Mouse (Mus musculus) hindbrain, embryonic 16.5 days (tissue): ENCODE data around the gene Rasgef1c. TPM values are rescaled to one million over a fixed set of nuclear protein-coding genes. Genes with fewer than 3 reads are reported as not detected.

Experiments used
- ATAC-seq: fragments of 200-750 bp; cut with Nextera tagmentation; 2 replicates; pipeline ENCODE4 v1.8.0; 2017; ENCODE audit warnings: moderate TSS enrichment, moderate library complexity
- H3K27ac ChIP-seq: fragments of 300-500 bp; sonication (generic); 2 replicates; pipeline ENCODE4 v1.5.1; 2014; ENCODE audit warnings: low read depth, mild to moderate bottlenecking, control low read depth, low read length, moderate library complexity
- H3K27me3 ChIP-seq: fragments of 300-500 bp; sonication (generic); replicated peaks from 2 replicates; pipeline ENCODE4 v1.6.1; 2014; ENCODE audit warnings: low read length; ENCODE audit not compliant: control insufficient read depth, insufficient read depth
- H3K36me3 ChIP-seq: fragments of 300-500 bp; sonication (generic); 2 replicates; pipeline ENCODE4 v1.6.1; 2014; ENCODE audit warnings: mild to moderate bottlenecking, low read length, moderate library complexity, mixed read lengths; ENCODE audit not compliant: control insufficient read depth, insufficient read depth
- H3K4me1 ChIP-seq: fragments of 300-500 bp; sonication (generic); 2 replicates; pipeline ENCODE4 v1.6.1; 2014; ENCODE audit warnings: low read depth, low read length; ENCODE audit not compliant: control insufficient read depth, insufficient read depth
- H3K4me2 ChIP-seq: fragments of 300-500 bp; sonication (generic); 2 replicates; pipeline ENCODE4 v1.6.1; 2014; ENCODE audit warnings: mild to moderate bottlenecking, low read length, control low read depth, moderate library complexity
- H3K4me3 ChIP-seq: fragments of 300-500 bp; sonication (generic); 2 replicates; pipeline ENCODE4 v1.5.1; 2014; ENCODE audit warnings: mild to moderate bottlenecking, low read length, control low read depth, moderate library complexity
- H3K9ac ChIP-seq: fragments of 300-500 bp; sonication (generic); 2 replicates; pipeline ENCODE4 v1.6.1; 2014; ENCODE audit warnings: low read depth, mild to moderate bottlenecking, control low read depth, low read length, moderate library complexity
- H3K9me3 ChIP-seq: fragments of 300-500 bp; sonication (generic); 2 replicates; pipeline ENCODE4 v1.6.1; 2014; ENCODE audit warnings: mild to moderate bottlenecking, low read length, moderate library complexity; ENCODE audit not compliant: control insufficient read depth
- WGBS: fragments of 180-500 bp; shearing (Covaris S2); extraction: QIAGEN DNeasy Blood & Tissue Kit; methylation state at CpG from one replicate; pipeline ENCODE4 v1.1.7; 2014; 5-methylcytosine and 5-hydroxymethylcytosine counted together
- polyA plus RNA-seq: library from polyadenylated mRNA; unstranded; fragments of >200 nt; fragmentation: Nextera tagmentation; extraction: Ambion mirVana; gene quantifications from 2 replicates; pipeline ENCODE4 v1.2.1, GENCODE M21; 2015

The Rasgef1c gene
- polyA plus RNA-seq, 1 experiment from 2014 or later: 34.7 TPM

DNA sequence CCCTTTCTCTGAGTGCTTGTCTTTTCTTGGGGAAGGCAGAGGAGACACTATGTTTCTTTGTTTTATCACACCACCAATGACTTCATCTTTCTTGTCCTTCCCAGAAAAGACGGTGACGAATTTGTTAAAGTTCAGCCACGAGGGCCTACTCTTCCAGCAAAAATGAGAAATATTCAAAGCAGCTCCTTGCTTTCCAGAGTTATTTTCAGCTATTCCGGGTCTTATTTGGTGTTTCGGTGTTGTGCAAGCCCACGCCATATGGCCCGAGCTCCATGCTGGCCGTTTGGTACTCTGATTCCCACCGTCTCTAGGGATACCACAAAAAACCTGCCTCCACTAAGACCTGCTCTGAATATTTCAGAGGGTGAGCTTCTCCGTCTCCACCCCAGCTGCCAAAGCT is 32.7 kb downstream of the Rasgef1c start:
- no peak overlapping the region for H3K27ac ChIP-seq

DNA sequence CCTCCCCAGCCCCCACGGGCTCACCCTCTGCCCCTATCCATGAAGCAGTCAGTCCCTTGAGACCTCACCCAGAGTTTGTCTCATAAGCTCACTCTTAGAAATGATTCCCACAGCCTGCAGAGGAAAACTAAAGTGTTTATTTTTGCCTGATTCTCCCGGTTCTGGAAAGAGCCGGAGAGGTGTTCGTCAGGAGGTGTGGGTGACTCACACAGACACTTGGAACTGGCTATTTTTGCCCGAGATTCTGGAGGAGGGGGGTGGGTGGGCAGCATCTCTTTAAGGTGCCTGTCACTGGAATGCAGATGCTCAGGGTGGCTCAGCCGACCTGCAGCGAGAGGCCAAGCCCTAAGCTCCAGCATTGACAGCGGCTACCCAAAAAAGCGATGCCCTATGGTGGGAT is 34.8 kb downstream of the Rasgef1c start:
- no peak overlapping the region for H3K27ac ChIP-seq
- no peak overlapping the region for H3K4me3 ChIP-seq
- H3K9me3 ChIP-seq: no peaks in the 10 kb centered on the region
- no peaks in the 10 kb centered on the region for H3K36me3 ChIP-seq
- ATAC-seq: no peak
- WGBS: 82% methylated on average over 9 of the region's 9 CpGs
- no peak overlapping the region for H3K4me2 ChIP-seq
- no peak overlapping the region for H3K9ac ChIP-seq
- no peaks in the 10 kb centered on the region for H3K27me3 ChIP-seq
- H3K4me1 ChIP-seq: peaks cover 15% of the 10 kb centered on the region

More for the DNA sequence above, 32.7 kb downstream of the Rasgef1c start:
- Histone ChIP-seq H3K4me3 (no peak overlapping the region), H3K27me3 (no peaks in the 10 kb centered on the region), H3K9ac (no peak overlapping the region), H3K36me3 (no peaks in the 10 kb centered on the region), H3K9me3 (no peaks in the 10 kb centered on the region), H3K4me1 (peaks cover 20% of the 10 kb centered on the region), H3K4me2 (no peak overlapping the region)
- 49% methylated on average over 10 of the region's 10 CpGs for WGBS
- no peak for ATAC-seq

DNA sequence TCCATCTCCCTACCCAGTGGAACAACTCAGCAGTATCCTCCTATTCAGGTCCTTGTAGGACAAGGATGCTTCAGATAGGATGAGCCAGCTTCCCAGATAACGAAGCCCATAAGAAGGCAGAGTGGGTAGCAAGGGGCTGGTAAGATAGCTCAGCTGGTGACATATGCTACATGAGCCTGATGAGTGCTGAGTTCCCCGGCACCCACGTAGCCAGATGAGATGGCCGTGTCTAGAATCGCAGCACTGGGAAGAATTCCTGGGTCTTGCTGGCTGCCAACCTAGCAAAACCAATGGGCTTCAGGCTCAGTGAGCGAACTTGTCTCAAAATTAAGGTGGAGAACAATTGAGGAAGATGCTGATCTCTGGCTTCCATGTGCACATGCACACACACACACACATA is 36.1 kb downstream of the Rasgef1c start:
- Histone ChIP-seq H3K27me3 (no peaks in the 10 kb centered on the region), H3K9ac (no peak overlapping the region), H3K9me3 (no peaks in the 10 kb centered on the region), H3K36me3 (no peaks in the 10 kb centered on the region), H3K27ac (no peak overlapping the region), H3K4me3 (no peak overlapping the region), H3K4me2 (no peak overlapping the region), H3K4me1 (peaks cover 4% of the 10 kb centered on the region; the same call in 1 of the 2 replicates)
- 86% methylated on average over 6 of the region's 6 CpGs for WGBS
- no peak for ATAC-seq

DNA sequence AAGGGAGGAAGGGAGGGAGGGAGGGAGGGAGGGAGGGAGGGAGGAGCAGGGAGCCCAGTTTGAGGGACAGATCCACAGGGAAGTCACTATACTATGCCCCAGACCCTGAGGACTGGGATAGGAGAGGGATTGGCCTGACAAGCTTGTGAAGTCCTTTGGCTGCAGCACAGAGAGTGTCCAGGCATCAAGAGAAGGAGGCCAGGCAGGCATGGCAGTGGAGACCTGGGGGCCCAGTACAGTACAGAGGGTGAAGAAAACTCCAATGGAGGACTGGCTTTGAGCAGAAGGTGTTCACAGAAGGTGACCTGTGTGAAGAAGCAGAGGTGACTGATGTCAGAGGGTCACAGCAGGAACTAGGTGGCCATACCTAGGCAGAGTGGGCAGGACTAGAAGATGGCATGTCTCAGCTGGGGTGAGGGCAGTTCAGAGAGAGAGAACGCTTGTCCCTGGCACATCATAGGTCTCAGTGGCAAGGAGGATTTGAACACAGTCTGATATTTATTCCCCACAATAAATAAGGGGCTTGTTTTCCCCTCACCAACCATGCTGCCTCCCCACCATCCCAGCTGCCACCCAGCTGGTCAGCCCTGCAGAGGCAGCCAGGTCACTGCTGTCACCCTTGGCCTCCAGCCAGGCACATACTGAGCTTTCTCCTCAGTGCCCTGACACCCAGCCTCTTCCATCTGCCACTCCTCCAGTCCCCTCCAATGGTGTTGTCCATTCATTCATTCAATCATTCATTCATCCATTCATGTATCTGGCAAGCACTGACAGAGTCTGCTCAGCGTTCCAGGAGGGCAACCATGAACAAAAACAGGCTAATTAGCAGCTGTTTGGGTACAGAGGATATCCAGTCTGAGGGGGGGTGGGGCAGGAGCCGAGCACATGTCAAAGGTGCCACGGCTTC is 36.9 kb downstream of the Rasgef1c start:
- Histone ChIP-seq H3K27ac (peak overlapping the region; percentile 10; the same call in 1 of the 2 replicates), H3K9me3 (no peaks in the 10 kb centered on the region; the same call in 1 of the 2 replicates), H3K4me1 (peaks cover 4% of the 10 kb centered on the region; the same call in 1 of the 2 replicates), H3K4me2 (no peak overlapping the region), H3K27me3 (no peaks in the 10 kb centered on the region), H3K4me3 (no peak overlapping the region), H3K9ac (no peak overlapping the region), H3K36me3 (no peaks in the 10 kb centered on the region)
- peak; percentile 88 for ATAC-seq
- 25% methylated on average over 4 of the region's 4 CpGs for WGBS

DNA sequence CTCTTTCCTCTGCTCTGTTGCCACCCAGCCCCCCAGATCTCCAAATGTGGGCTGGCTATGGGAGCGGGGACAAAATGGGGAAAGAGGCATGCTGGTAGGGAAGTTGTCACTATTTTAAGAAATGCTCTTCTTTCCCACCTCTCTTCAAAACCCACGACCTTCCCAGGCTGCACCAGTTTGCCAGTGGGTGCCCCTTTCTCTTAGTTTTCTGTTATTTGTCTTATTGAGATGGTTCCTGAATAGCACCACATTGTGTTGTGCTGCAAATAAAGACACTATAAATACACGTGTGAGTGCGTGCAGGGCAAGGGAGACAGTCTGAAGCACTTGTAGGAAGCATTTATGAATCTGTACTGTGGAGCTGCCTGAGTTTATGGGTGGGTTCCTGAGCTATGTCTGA is 41.2 kb downstream of the Rasgef1c start:
- no peaks in the 10 kb centered on the region for H3K27me3 ChIP-seq
- ATAC-seq: no peak

DNA sequence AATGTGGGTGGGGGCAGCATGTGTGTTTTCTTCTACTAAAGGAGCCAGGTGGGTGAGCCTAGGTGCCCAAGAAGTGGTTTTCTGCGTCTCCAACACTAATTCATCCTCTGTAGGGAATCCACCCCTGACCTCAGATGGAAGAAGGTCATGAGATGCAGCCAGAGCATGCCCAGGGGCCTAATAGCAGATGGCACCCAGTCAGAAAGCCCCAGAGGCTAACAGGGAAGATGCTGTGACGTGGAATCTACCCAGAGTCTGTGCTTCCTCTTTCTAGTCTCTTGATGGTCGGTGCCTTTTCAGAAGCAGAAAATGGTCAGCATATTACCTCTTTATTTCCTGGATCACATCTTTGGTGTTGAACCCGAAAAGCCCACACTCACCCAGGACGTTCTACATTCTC is 42.3 kb downstream of the Rasgef1c start:
- Histone ChIP-seq H3K27me3 (no peaks in the 10 kb centered on the region), H3K4me3 (no peak overlapping the region), H3K27ac (no peak overlapping the region), H3K4me1 (peaks cover 4% of the 10 kb centered on the region; the same call in 1 of the 2 replicates), H3K9me3 (no peaks in the 10 kb centered on the region; the same call in none of the 2 replicates), H3K4me2 (no peak overlapping the region), H3K9ac (no peak overlapping the region), H3K36me3 (no peaks in the 10 kb centered on the region)
- ATAC-seq: no peak
- 88% methylated on average over 5 of the region's 5 CpGs for WGBS

More for the DNA sequence above, 41.2 kb downstream of the Rasgef1c start:
- Histone ChIP-seq H3K4me3 (no peak overlapping the region), H3K27ac (no peak overlapping the region), H3K9ac (no peak overlapping the region), H3K4me1 (peaks cover 4% of the 10 kb centered on the region; the same call in 1 of the 2 replicates), H3K9me3 (no peaks in the 10 kb centered on the region; the same call in none of the 2 replicates), H3K4me2 (no peak overlapping the region), H3K36me3 (no peaks in the 10 kb centered on the region)
- 75% methylated on average over 4 of the region's 4 CpGs for WGBS

DNA sequence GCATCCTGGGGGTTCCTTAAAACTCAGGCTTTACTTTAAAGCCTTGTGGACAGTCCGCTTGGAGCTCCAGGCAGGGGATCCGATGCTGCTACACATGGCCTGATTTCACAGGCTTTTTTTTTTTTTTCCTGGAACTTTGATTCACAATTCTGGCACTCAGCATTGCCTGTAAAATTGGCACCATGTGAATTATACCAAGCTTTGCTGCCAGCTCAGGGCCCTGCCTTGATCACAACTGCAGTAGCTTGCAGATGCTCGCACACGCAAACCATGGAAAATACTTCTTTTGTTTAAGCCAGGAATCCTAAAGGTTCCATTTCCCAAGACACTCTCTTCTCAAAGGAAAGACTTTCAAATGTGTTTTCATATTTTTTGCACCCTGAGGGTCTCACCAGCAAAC is 44.1 kb downstream of the Rasgef1c start:
- no peak overlapping the region for H3K4me2 ChIP-seq
- WGBS: 82% methylated on average over 4 of the region's 4 CpGs
- H3K36me3 ChIP-seq: no peaks in the 10 kb centered on the region
- H3K9ac ChIP-seq: no peak overlapping the region
- H3K4me1 ChIP-seq: no peaks in the 10 kb centered on the region
- ATAC-seq: no peak
- H3K9me3 ChIP-seq: no peaks in the 10 kb centered on the region; the same call in none of the 2 replicates
- no peak overlapping the region for H3K27ac ChIP-seq
- no peaks in the 10 kb centered on the region for H3K27me3 ChIP-seq
- H3K4me3 ChIP-seq: no peak overlapping the region

DNA sequence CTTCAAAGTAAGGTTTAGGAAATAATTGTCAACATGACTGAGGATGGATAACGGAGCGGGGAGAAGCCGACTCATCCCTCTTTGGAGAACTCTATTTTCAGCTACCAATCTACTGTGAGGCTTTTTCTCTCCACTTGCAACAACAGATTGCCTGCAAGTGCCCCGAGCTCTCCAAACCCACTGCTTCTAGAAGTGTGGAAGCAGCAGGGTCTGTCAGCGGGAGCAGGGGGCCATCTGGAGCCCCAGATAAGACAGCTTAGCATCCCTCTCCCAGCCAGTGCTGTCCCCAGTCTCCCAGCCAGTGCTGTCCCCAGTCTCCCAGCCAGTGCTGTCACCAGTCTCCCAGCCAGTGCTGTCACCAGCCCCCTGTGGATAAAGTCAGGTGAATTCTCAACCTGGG is 48.2 kb downstream of the Rasgef1c start:
- ATAC-seq: peak; percentile 64; the same call in 1 of the 2 replicates
- H3K36me3 ChIP-seq: no peaks in the 10 kb centered on the region
- no peak overlapping the region for H3K4me3 ChIP-seq
- no peaks in the 10 kb centered on the region for H3K27me3 ChIP-seq
- no peaks in the 10 kb centered on the region; the same call in 1 of the 2 replicates for H3K9me3 ChIP-seq
- 75% methylated on average over 5 of the region's 5 CpGs for WGBS
- no peak overlapping the region for H3K27ac ChIP-seq
- H3K4me2 ChIP-seq: no peak overlapping the region
- no peak overlapping the region for H3K9ac ChIP-seq
- H3K4me1 ChIP-seq: no peaks in the 10 kb centered on the region

DNA sequence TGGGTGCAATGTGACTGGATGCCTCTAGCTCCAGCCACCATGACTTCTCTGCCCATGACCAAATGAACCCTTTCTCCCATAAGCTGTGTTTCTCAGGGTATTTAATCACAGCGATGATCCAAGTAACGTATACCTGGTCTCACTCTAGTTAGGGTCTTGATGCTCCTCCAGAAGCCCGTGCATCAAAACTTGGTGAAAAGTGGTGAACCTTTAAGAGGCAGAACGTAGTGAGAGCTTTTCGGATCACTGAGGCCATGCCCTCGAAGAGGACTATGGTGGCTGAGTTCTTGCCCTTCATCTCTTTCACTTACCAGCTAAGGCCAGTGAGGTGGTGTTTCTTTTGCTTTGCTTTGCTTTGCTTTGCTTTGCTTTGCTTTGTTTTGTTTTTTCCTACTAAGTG is 52.0 kb downstream of the Rasgef1c start:
- Histone ChIP-seq H3K9ac (no peak overlapping the region), H3K9me3 (no peaks in the 10 kb centered on the region), H3K4me1 (no peaks in the 10 kb centered on the region; the same call in 1 of the 2 replicates), H3K4me3 (no peak overlapping the region), H3K27ac (no peak overlapping the region), H3K27me3 (no peaks in the 10 kb centered on the region), H3K36me3 (peaks cover 1% of the 10 kb centered on the region; the same call in 1 of the 2 replicates), H3K4me2 (no peak overlapping the region)
- no peak for ATAC-seq
- 95% methylated on average over 6 of the region's 6 CpGs for WGBS
